Mouse (Mus musculus) thymus, adult 2 months (tissue): ENCODE results near the gene Dgkh. TPM values are rescaled to one million over a fixed set of nuclear protein-coding genes. Genes with fewer than 3 reads are reported as not detected.
A peak's percentile ranks its signal among the peaks of the same experiment; 100 is the strongest.

Source experiments
- DNase-seq: peaks from one replicate; pipeline ENCODE4 v3.0.0; 2021
- H3K27ac ChIP-seq: fragments of 200-500 bp; 2 replicates; pipeline ENCODE4 v1.5.1; 2012; ENCODE audit warnings: low read length, control low read depth; ENCODE audit not compliant: control insufficient read depth, insufficient read depth
- H3K27me3 ChIP-seq: fragments of 200-500 bp; 2 replicates; pipeline ENCODE4 v1.6.1; 2012; ENCODE audit warnings: mild to moderate bottlenecking, low read length, moderate library complexity, mixed read lengths; ENCODE audit not compliant: control insufficient read depth, insufficient read depth
- H3K36me3 ChIP-seq: fragments of 200-500 bp; 2 replicates; pipeline ENCODE4 v1.6.1; 2012; ENCODE audit warnings: mild to moderate bottlenecking, low read length, moderate library complexity; ENCODE audit not compliant: control insufficient read depth, insufficient read depth
- H3K4me1 ChIP-seq: fragments of 200-500 bp; replicated peaks from 2 replicates; pipeline ENCODE4 v1.6.1; 2012; ENCODE audit warnings: low read length; ENCODE audit not compliant: control insufficient read depth, insufficient read depth
- H3K4me3 ChIP-seq: fragments of 200-500 bp; 2 replicates; pipeline ENCODE4 v1.5.1; 2012; ENCODE audit warnings: mild to moderate bottlenecking, low read length, control low read depth, moderate library complexity; ENCODE audit not compliant: control insufficient read depth, insufficient read depth
- CTCF ChIP-seq: fragments of 200-500 bp; IDR thresholded peaks from 2 replicates; pipeline ENCODE4 v1.5.1; 2012; ENCODE audit warnings: mild to moderate bottlenecking, control low read depth, low read length, moderate library complexity, borderline replicate concordance; ENCODE audit not compliant: control insufficient read depth, poor library complexity, insufficient read depth; ENCODE audit errors: extremely low read depth
- POLR2A ChIP-seq: fragments of 200-500 bp; IDR thresholded peaks from 2 replicates; pipeline ENCODE4 v1.6.1; 2012; ENCODE audit warnings: mild to moderate bottlenecking, low read length, control low read depth, moderate library complexity; ENCODE audit not compliant: control insufficient read depth, poor library complexity, insufficient read depth; ENCODE audit errors: extremely low read depth
- WGBS: fragments of 180-500 bp; shearing (Covaris S2); methylation state at CpG from one replicate; pipeline ENCODE4 v1.1.7; 2018; 5-methylcytosine and 5-hydroxymethylcytosine counted together
- polyA plus RNA-seq: library from polyadenylated mRNA; depleted of rRNA; stranded (reverse); fragments of >200 nt; gene quantifications from 2 replicates; pipeline ENCODE4 v1.2.3, GENCODE M21; 2012

The Dgkh gene
- polyA plus RNA-seq, 1 experiment: 0.84 TPM

GRCm38 (mm10) chr14:78656832-78657626 lies 75.5 kb downstream of the Dgkh start:
- no peak overlapping the region for H3K27ac ChIP-seq
- no peaks in the 10 kb centered on the region for H3K36me3 ChIP-seq
- no peak overlapping the region for H3K4me3 ChIP-seq
- 93% methylated on average over 18 of the region's 18 CpGs for WGBS
- H3K27me3 ChIP-seq: no peaks in the 10 kb centered on the region
- no peaks in the 10 kb centered on the region for H3K4me1 ChIP-seq
- DNase-seq: no peak
- no peak for TF ChIP-seq CTCF
- TF ChIP-seq POLR2A: no peak

- Histone ChIP-seq H3K27me3 (no peaks in the 10 kb centered on the region), H3K27ac (no peak overlapping the region), H3K36me3 (no peaks in the 10 kb centered on the region), H3K4me3 (no peak overlapping the region), H3K4me1 (no peaks in the 10 kb centered on the region)
- TF ChIP-seq CTCF: no peak
- no peak for TF ChIP-seq POLR2A
- 94% methylated on average over 7 of the region's 7 CpGs for WGBS
- no peak for DNase-seq
These were observed 77.5 kb downstream of the Dgkh start for GRCm38 (mm10) chr14:78654939-78655556.

GRCm38 (mm10) chr14:78654196-78654595 lies 78.4 kb downstream of the Dgkh start:
- Histone ChIP-seq H3K36me3 (no peaks in the 10 kb centered on the region), H3K27me3 (no peaks in the 10 kb centered on the region), H3K27ac (no peak overlapping the region), H3K4me3 (no peak overlapping the region), H3K4me1 (no peaks in the 10 kb centered on the region)
- no peak for TF ChIP-seq CTCF
- TF ChIP-seq POLR2A: no peak
- 95% methylated on average over 10 of the region's 10 CpGs for WGBS
- no peak for DNase-seq

- H3K36me3 ChIP-seq: no peaks in the 10 kb centered on the region
- peak; percentile 15 for DNase-seq
- H3K4me3 ChIP-seq: no peak overlapping the region
- 95% methylated on average over 5 of the region's 5 CpGs for WGBS
- H3K27me3 ChIP-seq: no peaks in the 10 kb centered on the region
- H3K27ac ChIP-seq: no peak overlapping the region
- TF ChIP-seq CTCF: no peak
- no peak for TF ChIP-seq POLR2A
- H3K4me1 ChIP-seq: no peaks in the 10 kb centered on the region
These were observed 79.2 kb downstream of the Dgkh start for GRCm38 (mm10) chr14:78653333-78653732.

- 94% methylated on average over 7 of the region's 7 CpGs for WGBS
- no peaks in the 10 kb centered on the region for H3K36me3 ChIP-seq
- no peak overlapping the region for H3K27ac ChIP-seq
- TF ChIP-seq POLR2A: no peak
- TF ChIP-seq CTCF: no peak
- H3K4me3 ChIP-seq: no peak overlapping the region
- H3K27me3 ChIP-seq: no peaks in the 10 kb centered on the region
- no peaks in the 10 kb centered on the region for H3K4me1 ChIP-seq
- no peak for DNase-seq
These were observed 80.9 kb downstream of the Dgkh start for GRCm38 (mm10) chr14:78651696-78652095.

- Histone ChIP-seq H3K27ac (no peak overlapping the region), H3K4me3 (no peak overlapping the region), H3K27me3 (no peaks in the 10 kb centered on the region), H3K4me1 (no peaks in the 10 kb centered on the region), H3K36me3 (no peaks in the 10 kb centered on the region)
- TF ChIP-seq CTCF: no peak
- TF ChIP-seq POLR2A: no peak
- DNase-seq: no peak
- 77% methylated on average over 9 of the region's 9 CpGs for WGBS
These were observed 82.0 kb downstream of the Dgkh start for GRCm38 (mm10) chr14:78650379-78651095.

GRCm38 (mm10) chr14:78649525-78650274 lies 82.9 kb downstream of the Dgkh start:
- Histone ChIP-seq H3K4me1 (no peaks in the 10 kb centered on the region), H3K4me3 (no peak overlapping the region), H3K36me3 (no peaks in the 10 kb centered on the region), H3K27me3 (no peaks in the 10 kb centered on the region), H3K27ac (no peak overlapping the region)
- TF ChIP-seq POLR2A (no peak), CTCF (no peak)
- DNase-seq: no peak
- WGBS: 87% methylated on average over 21 of the region's 21 CpGs
